Mouse (Mus musculus): ENCODE measurements at regions not wholly inside any gene's neighbourhood (a gene's known extent, or its start where the extent isn't known, plus 50 kb on each side); places are given as distances from the start of the nearest gene placed in this dataset.

- H3K27ac ChIP-seq (ENCODE audit: low read depth, low read length) = no peak overlapping the region
- H3K27me3 ChIP-seq (ENCODE audit: insufficient read depth, low read length) = no peaks in the 10 kb centered on the region
- H3K4me2 ChIP-seq (ENCODE audit: low read depth) = no peak overlapping the region
- TF ChIP-seq CTCF (IDR thresholded peaks at IDR 0.05; ENCODE audit: low read depth) = no peak
- no peak overlapping the region for H3K4me3 ChIP-seq (ENCODE audit: low read depth, low read length)
- DNase-seq (no peak), ATAC-seq (no peak)
- no peaks in the 10 kb centered on the region for H3K4me1 ChIP-seq (ENCODE audit: insufficient read depth)
- H3K9me3 ChIP-seq (ENCODE audit: low read length) = no peaks in the 10 kb centered on the region
- H3K36me3 ChIP-seq (ENCODE audit: insufficient read depth) = no peaks in the 10 kb centered on the region
- no peak overlapping the region for H3K9ac ChIP-seq
These were observed 52.0 kb upstream of the C030005K15Rik start for GRCm38 (mm10) chr10:97778531-97778930.

- DNase-seq (no peak), ATAC-seq (no peak)
- Histone ChIP-seq H3K27ac (ENCODE audit: low read depth, low read length) (no peak overlapping the region), H3K27me3 (ENCODE audit: insufficient read depth, low read length) (no peaks in the 10 kb centered on the region), H3K4me3 (ENCODE audit: low read depth, low read length) (no peak overlapping the region), H3K4me1 (ENCODE audit: insufficient read depth) (no peaks in the 10 kb centered on the region), H3K4me2 (ENCODE audit: low read depth) (no peak overlapping the region), H3K9me3 (ENCODE audit: low read length) (no peaks in the 10 kb centered on the region), H3K9ac (no peak overlapping the region), H3K36me3 (ENCODE audit: insufficient read depth) (no peaks in the 10 kb centered on the region)
- TF ChIP-seq CTCF (IDR thresholded peaks at IDR 0.05; ENCODE audit: low read depth) = no peak
- 42% methylated on average over 4 of the region's 4 CpGs for WGBS
These were observed 52.8 kb upstream of the C030005K15Rik start for GRCm38 (mm10) chr10:97779335-97779734.

- no peaks in the 10 kb centered on the region for H3K36me3 ChIP-seq (ENCODE audit: insufficient read depth)
- H3K4me1 ChIP-seq (ENCODE audit: insufficient read depth) = no peaks in the 10 kb centered on the region
- 71% methylated on average over 2 of the region's 2 CpGs for WGBS
- H3K4me2 ChIP-seq (ENCODE audit: low read depth) = no peak overlapping the region
- TF ChIP-seq CTCF (IDR thresholded peaks at IDR 0.05; ENCODE audit: low read depth) = no peak
- no peaks in the 10 kb centered on the region for H3K9me3 ChIP-seq (ENCODE audit: low read length)
- ATAC-seq = no peak
- DNase-seq = no peak
- no peak overlapping the region for H3K9ac ChIP-seq
- H3K4me3 ChIP-seq (ENCODE audit: low read depth, low read length) = no peak overlapping the region
- no peak overlapping the region for H3K27ac ChIP-seq (ENCODE audit: low read depth, low read length)
- H3K27me3 ChIP-seq (ENCODE audit: insufficient read depth, low read length) = no peaks in the 10 kb centered on the region
These were observed 67.2 kb upstream of the C030005K15Rik start for GRCm38 (mm10) chr10:97793804-97794203.

GRCm38 (mm10) chr10:97801448-97802265, 75.1 kb upstream of the C030005K15Rik start:
- Histone ChIP-seq H3K27me3 (ENCODE audit: insufficient read depth, low read length) (no peaks in the 10 kb centered on the region), H3K4me1 (ENCODE audit: insufficient read depth) (no peaks in the 10 kb centered on the region), H3K27ac (ENCODE audit: low read depth, low read length) (no peak overlapping the region), H3K36me3 (ENCODE audit: insufficient read depth) (no peaks in the 10 kb centered on the region), H3K9ac (no peak overlapping the region), H3K9me3 (ENCODE audit: low read length) (no peaks in the 10 kb centered on the region), H3K4me2 (ENCODE audit: low read depth) (no peak overlapping the region), H3K4me3 (ENCODE audit: low read depth, low read length) (no peak overlapping the region)
- WGBS = 29% methylated on average over 9 of the region's 9 CpGs
- no peak for DNase-seq
- ATAC-seq = no peak
- TF ChIP-seq CTCF (IDR thresholded peaks at IDR 0.05; ENCODE audit: low read depth) = no peak

GRCm38 (mm10) chr10:97807947-97808346, 81.4 kb upstream of the C030005K15Rik start:
- Histone ChIP-seq H3K4me2 (ENCODE audit: low read depth) (no peak overlapping the region), H3K9ac (no peak overlapping the region), H3K27ac (ENCODE audit: low read depth, low read length) (no peak overlapping the region), H3K27me3 (ENCODE audit: insufficient read depth, low read length) (no peaks in the 10 kb centered on the region), H3K4me3 (ENCODE audit: low read depth, low read length) (no peak overlapping the region), H3K4me1 (ENCODE audit: insufficient read depth) (no peaks in the 10 kb centered on the region), H3K36me3 (ENCODE audit: insufficient read depth) (no peaks in the 10 kb centered on the region), H3K9me3 (ENCODE audit: low read length) (no peaks in the 10 kb centered on the region)
- TF ChIP-seq CTCF (IDR thresholded peaks at IDR 0.05; ENCODE audit: low read depth) = no peak
- DNase-seq (no peak), ATAC-seq (peak; percentile 36; the same call in 1 of the 2 replicates)
- WGBS = 50% methylated on average over 2 of the region's 2 CpGs

- Histone ChIP-seq H3K36me3 (ENCODE audit: insufficient read depth) (no peaks in the 10 kb centered on the region), H3K4me1 (ENCODE audit: insufficient read depth) (no peaks in the 10 kb centered on the region), H3K9ac (no peak overlapping the region), H3K4me3 (ENCODE audit: low read depth, low read length) (no peak overlapping the region), H3K27ac (ENCODE audit: low read depth, low read length) (no peak overlapping the region), H3K4me2 (ENCODE audit: low read depth) (no peak overlapping the region), H3K9me3 (ENCODE audit: low read length) (no peaks in the 10 kb centered on the region), H3K27me3 (ENCODE audit: insufficient read depth, low read length) (no peaks in the 10 kb centered on the region)
- DNase-seq (peak; percentile 44), ATAC-seq (no peak)
- peak; percentile 61 for TF ChIP-seq CTCF (IDR thresholded peaks at IDR 0.05; ENCODE audit: low read depth)
- WGBS = 93% methylated on average over 3 of the region's 3 CpGs
These were observed 116.0 kb upstream of the C030005K15Rik start for GRCm38 (mm10) chr10:97842574-97842973.

- no peak overlapping the region for H3K27ac ChIP-seq (ENCODE audit: low read depth, low read length)
- H3K4me2 ChIP-seq (ENCODE audit: low read depth) = no peak overlapping the region
- H3K4me1 ChIP-seq (ENCODE audit: insufficient read depth) = no peaks in the 10 kb centered on the region
- H3K9ac ChIP-seq = no peak overlapping the region
- no peaks in the 10 kb centered on the region for H3K9me3 ChIP-seq (ENCODE audit: low read length)
- H3K36me3 ChIP-seq (ENCODE audit: insufficient read depth) = no peaks in the 10 kb centered on the region
- WGBS = 61% methylated on average over 2 of the region's 2 CpGs
- no peak for DNase-seq
- H3K27me3 ChIP-seq (ENCODE audit: insufficient read depth, low read length) = no peaks in the 10 kb centered on the region
- TF ChIP-seq CTCF (IDR thresholded peaks at IDR 0.05; ENCODE audit: low read depth) = no peak
- no peak overlapping the region for H3K4me3 ChIP-seq (ENCODE audit: low read depth, low read length)
- ATAC-seq = no peak
These were observed 124.9 kb upstream of the C030005K15Rik start for GRCm38 (mm10) chr10:97851487-97851886.

Data from forebrain, postnatal 0 days (tissue).